Mouse (Mus musculus) heart, adult 2 months (tissue): Measurements from ENCODE around the gene Fam193a. TPM values are rescaled to one million over a fixed set of nuclear protein-coding genes. Genes with fewer than 3 reads are reported as not detected.

ENCODE experiments used
- DNase-seq, 2 experiments: peaks; one replicate each; pipeline ENCODE4 v3.0.0; 2021
- H3K27ac ChIP-seq: fragments of 200-600 bp; 2 replicates; pipeline ENCODE4 v1.8.1; 2022
- H3K27me3 ChIP-seq: fragments of 200-500 bp; 2 replicates; pipeline ENCODE4 v1.6.1; 2012; ENCODE audit warnings: mild to moderate bottlenecking, low read length, inconsistent platforms, mixed read lengths; ENCODE audit not compliant: control insufficient read depth, insufficient read depth
- H3K36me3 ChIP-seq: fragments of 200-500 bp; 2 replicates; pipeline ENCODE4 v1.6.1; 2012; ENCODE audit warnings: low read length, inconsistent platforms; ENCODE audit not compliant: control insufficient read depth, insufficient read depth
- H3K4me1 ChIP-seq: fragments of 200-500 bp; 2 replicates; pipeline ENCODE4 v1.6.1; 2011; ENCODE audit warnings: low read length; ENCODE audit not compliant: control insufficient read depth, insufficient read depth
- H3K4me3 ChIP-seq: fragments of 200-600 bp; 2 replicates; pipeline ENCODE4 v1.8.1; 2022
- H3K79me2 ChIP-seq: fragments of 200-500 bp; replicated peaks from 2 replicates; pipeline ENCODE4 v1.6.1; 2012; ENCODE audit warnings: mild to moderate bottlenecking, inconsistent platforms, low read length, moderate library complexity, mixed read lengths; ENCODE audit not compliant: control insufficient read depth, insufficient read depth
- H3K9ac ChIP-seq: fragments of 200-500 bp; 2 replicates; pipeline ENCODE4 v1.6.1; 2012; ENCODE audit warnings: low read depth, mild to moderate bottlenecking, control low read depth, inconsistent platforms, low read length, mixed read lengths
- CTCF ChIP-seq: fragments of 200-600 bp; IDR thresholded peaks from 2 replicates; pipeline ENCODE4 v1.8.1; 2022; ENCODE audit warnings: antibody characterized with exemption, mild to moderate bottlenecking, moderate library complexity
- EP300 ChIP-seq: fragments of 200-500 bp; IDR thresholded peaks from 2 replicates; pipeline ENCODE4 v1.6.1; 2011; ENCODE audit warnings: low read depth, low read length, control low read depth; ENCODE audit not compliant: insufficient read depth
- POLR2A ChIP-seq: fragments of 200-500 bp; IDR thresholded peaks from 2 replicates; pipeline ENCODE4 v1.6.1; 2011; ENCODE audit warnings: mild to moderate bottlenecking, low read depth, low read length, control low read depth; ENCODE audit not compliant: insufficient read depth
- WGBS: fragments of 180-500 bp; shearing (Covaris S2); methylation state at CpG from one replicate; pipeline ENCODE4 v1.1.7; 2018; 5-methylcytosine and 5-hydroxymethylcytosine counted together
- intact Hi-C: fragments of 180-260 bp; cut with DNase I; formaldehyde crosslinking; loops from one replicate; pipeline ENCODE4 v1.15.1; 2025
- polyA plus RNA-seq: library from polyadenylated mRNA; depleted of rRNA; stranded (reverse); fragments of >200 nt; gene quantifications from 2 replicates; pipeline ENCODE4 v1.2.3, GENCODE M21; 2012
- total RNA-seq, 2 experiments: library from RNA; stranded (reverse); gene quantifications; 2 replicates each; pipeline ENCODE4 v1.2.3; 2021

Fam193a gene
- total and polyA plus RNA-seq, 3 experiments: 23.6 to 24.7 (median 24.7) TPM

- no peak overlapping the region for H3K9ac ChIP-seq
- no peak overlapping the region for H3K4me3 ChIP-seq
- intact Hi-C loops: no loop called here
- no peaks in the 10 kb centered on the region for H3K79me2 ChIP-seq
- H3K4me1 ChIP-seq: no peaks in the 10 kb centered on the region; the same call in none of the 2 replicates
- TF ChIP-seq EP300: no peak
- no peak for DNase-seq
- WGBS: 40% methylated on average over 5 of the region's 5 CpGs
- H3K36me3 ChIP-seq: no peaks in the 10 kb centered on the region; the same call in none of the 2 replicates
- no peaks in the 10 kb centered on the region for H3K27me3 ChIP-seq
- no peak overlapping the region for H3K27ac ChIP-seq
Observed at GRCm38 (mm10) chr5:34500886-34501285, 131.2 kb downstream of the Fam193a start.

- Histone ChIP-seq H3K4me1 (no peaks in the 10 kb centered on the region; the same call in none of the 2 replicates), H3K36me3 (no peaks in the 10 kb centered on the region; the same call in none of the 2 replicates), H3K27ac (no peak overlapping the region), H3K9ac (no peak overlapping the region), H3K79me2 (peaks cover 2% of the 10 kb centered on the region; the same call in 1 of the 2 replicates), H3K27me3 (no peaks in the 10 kb centered on the region), H3K4me3 (no peak overlapping the region)
- no peak for DNase-seq
- 63% methylated on average over 3 of the region's 3 CpGs for WGBS
- TF ChIP-seq POLR2A (no peak), EP300 (no peak), CTCF (no peak)
- intact Hi-C loops: no loop called here
Observed at GRCm38 (mm10) chr5:34501588-34501987, 131.9 kb downstream of the Fam193a start.

- Histone ChIP-seq H3K4me3 (no peak overlapping the region), H3K27me3 (no peaks in the 10 kb centered on the region), H3K4me1 (no peaks in the 10 kb centered on the region; the same call in none of the 2 replicates), H3K9ac (no peak overlapping the region), H3K79me2 (peaks cover 2% of the 10 kb centered on the region; the same call in 1 of the 2 replicates), H3K27ac (no peak overlapping the region), H3K36me3 (no peaks in the 10 kb centered on the region; the same call in none of the 2 replicates)
- 97% methylated on average over 1 of the region's 1 CpGs for WGBS
- no peak for TF ChIP-seq POLR2A
- no peak for TF ChIP-seq EP300
- TF ChIP-seq CTCF: no peak
- no peak for DNase-seq
- intact Hi-C loops: no loop called here
Observed at GRCm38 (mm10) chr5:34502411-34502810, 132.7 kb downstream of the Fam193a start.

- Histone ChIP-seq H3K4me1 (no peaks in the 10 kb centered on the region; the same call in none of the 2 replicates), H3K27ac (no peak overlapping the region), H3K79me2 (peaks cover 2% of the 10 kb centered on the region; the same call in 1 of the 2 replicates), H3K27me3 (no peaks in the 10 kb centered on the region), H3K4me3 (no peak overlapping the region), H3K36me3 (no peaks in the 10 kb centered on the region; the same call in none of the 2 replicates), H3K9ac (no peak overlapping the region)
- no peak for DNase-seq
- TF ChIP-seq POLR2A (no peak), CTCF (no peak), EP300 (no peak)
- WGBS: 74% methylated on average over 6 of the region's 6 CpGs
- intact Hi-C loops: no loop called here
Observed at GRCm38 (mm10) chr5:34502821-34503220, 133.1 kb downstream of the Fam193a start.

GRCm38 (mm10) chr5:34512486-34512885 is 142.8 kb downstream of the Fam193a start:
- Histone ChIP-seq H3K4me3 (no peak overlapping the region), H3K4me1 (peaks cover 4% of the 10 kb centered on the region), H3K27ac (no peak overlapping the region), H3K36me3 (no peaks in the 10 kb centered on the region), H3K79me2 (peaks cover 4% of the 10 kb centered on the region; the same call in 1 of the 2 replicates), H3K27me3 (no peaks in the 10 kb centered on the region), H3K9ac (no peak overlapping the region)
- WGBS: 77% methylated on average over 3 of the region's 3 CpGs
- DNase-seq: no peak
- TF ChIP-seq EP300 (no peak), POLR2A (no peak), CTCF (no peak)
- intact Hi-C loops: loop anchor here (5.0 to 10.0 kb wide), 2 partner anchors 140 to 252 kb away; partner anchors contain the start of gene Htt

GRCm38 (mm10) chr5:34513466-34514217 is 143.9 kb downstream of the Fam193a start, which contains the start of gene Tnip2:
Gene Tnip2 (minus strand): TSS chr5:34513991.
- WGBS: under 1% methylated on average over 62 of the region's 64 CpGs
- TF ChIP-seq POLR2A: peak; percentile 78
- no peak for TF ChIP-seq CTCF
- H3K9ac ChIP-seq: peak within 1 kb of the TSS; percentile 77
- intact Hi-C loops: loop anchor here (5.0 to 10.0 kb wide), 2 partner anchors 141 to 251 kb away; partner anchors contain the start of gene Htt
- peaks cover 4% of the 10 kb centered on the region for H3K4me1 ChIP-seq
- H3K36me3 ChIP-seq: no peaks in the 10 kb centered on the region
- peak; percentile 98 for DNase-seq
- H3K27me3 ChIP-seq: no peaks in the 10 kb centered on the region
- H3K4me3 ChIP-seq: peak within 1 kb of the TSS; percentile 80
- H3K79me2 ChIP-seq: peaks cover 4% of the 10 kb centered on the region; the same call in 1 of the 2 replicates
- H3K27ac ChIP-seq: peak within 1 kb of the TSS; percentile 91
